Mouse (Mus musculus) liver, embryonic 14.5 days (tissue): ENCODE measurements around the gene Nme7.

Source experiments
- CTCF ChIP-seq: IDR thresholded peaks from 2 replicates; pipeline ENCODE4 v1.5.1; 2016; ENCODE audit warnings: antibody characterized with exemption, low read depth, control low read depth
- EP300 ChIP-seq: IDR thresholded peaks from 2 replicates; pipeline ENCODE4 v1.6.1; 2016; ENCODE audit warnings: antibody characterized with exemption, low read depth

DNA sequence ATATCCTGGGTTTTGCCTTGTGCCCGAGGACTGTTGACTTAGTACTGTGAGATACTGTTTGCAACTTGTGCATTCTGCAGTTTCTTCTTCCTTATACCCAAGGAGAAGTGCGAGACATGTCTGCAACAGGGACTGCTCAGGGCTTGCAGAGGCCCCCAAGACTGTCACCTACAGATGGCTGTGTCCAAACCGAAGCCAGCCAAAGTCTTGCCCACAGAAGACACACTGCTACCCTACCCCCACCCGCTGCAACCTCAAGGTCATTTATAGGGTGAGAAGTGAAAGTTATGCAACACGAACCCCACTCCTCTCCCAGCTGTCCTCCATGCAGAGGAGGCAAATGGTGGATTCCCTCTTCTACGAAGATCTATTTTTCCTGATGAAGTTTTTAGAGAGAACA, 148.7 kb downstream of the Nme7 start:
- TF ChIP-seq EP300 = no peak
- TF ChIP-seq CTCF = no peak
